In the genomic region with DNA sequence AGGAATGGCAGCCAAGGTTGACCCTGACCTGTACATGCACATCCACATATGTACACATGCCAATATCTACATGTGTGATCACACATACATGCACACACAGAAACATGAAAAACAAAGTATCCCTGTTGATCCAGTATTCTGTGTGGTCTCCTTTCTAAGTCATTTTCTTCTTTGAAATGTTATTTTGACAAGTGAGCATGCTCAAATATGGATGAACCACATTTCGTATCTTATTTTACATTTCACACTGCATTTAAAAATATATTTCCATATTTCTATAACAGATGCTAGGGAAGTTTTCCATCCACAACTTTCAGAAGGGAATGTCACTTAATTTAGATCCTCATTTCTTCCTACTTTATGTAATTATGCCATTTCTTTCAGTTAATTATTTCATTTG, we compare ENCODE assay signal across 14 mouse cellular contexts.
"Had no signal": no experiment of that assay in that cellular context is flagged by ENCODE, and none has a peak within 500 bp of the region (broad histone marks: within the 10 kb centered on the region; RNA-seq: fewer than 3 reads in every experiment).

No protein-coding gene starts in this region.

- H3K4me2 ChIP-seq: limb, embryonic 12.5 days; neural tube, embryonic 15.5 days had no signal

- H3K27ac ChIP-seq: limb, embryonic 12.5 days; liver, embryonic 14.5 days; midbrain, embryonic 10.5 days; neural tube, embryonic 15.5 days had no signal

- H3K9me3 ChIP-seq: limb, embryonic 12.5 days; midbrain, embryonic 10.5 days; neural tube, embryonic 15.5 days had no signal

- H3K36me3 ChIP-seq: limb, embryonic 12.5 days; midbrain, embryonic 10.5 days; neural tube, embryonic 15.5 days had no signal

- DNase-seq: kidney, postnatal 10 days; kidney, postnatal 4 days; liver; lung, adult 18-20 months; lung, postnatal 36 days; midbrain, embryonic 14.5 days; right cerebral cortex, adult 18-20 months; right cerebral cortex, postnatal 25 days; thymus, postnatal 4 days had no signal

- H3K4me3 ChIP-seq: limb, embryonic 12.5 days; midbrain, embryonic 10.5 days; myocyte; neural tube, embryonic 15.5 days had no signal

- H3K27me3 ChIP-seq: limb, embryonic 12.5 days; neural tube, embryonic 15.5 days had no signal

- H3K9ac ChIP-seq: limb, embryonic 12.5 days; liver, embryonic 14.5 days; neural tube, embryonic 15.5 days had no signal

- H3K4me1 ChIP-seq: limb, embryonic 12.5 days; midbrain, embryonic 10.5 days; neural tube, embryonic 15.5 days had no signal
